Mouse (Mus musculus) limb, embryonic 14.5 days (tissue): ENCODE data around the gene Clock. TPM values are rescaled to one million over a fixed set of nuclear protein-coding genes. Genes with fewer than 3 reads are reported as not detected.

ENCODE experiments used
- ATAC-seq: fragments of 200-750 bp; cut with Nextera tagmentation; 2 replicates; pipeline ENCODE4 v1.8.0; 2017; ENCODE audit warnings: low read depth, moderate number of reproducible peaks, moderate TSS enrichment; ENCODE audit not compliant: low FRiP score
- DNase-seq: peaks from one replicate; pipeline ENCODE4 v3.0.0-alpha.2; 2015; ENCODE audit warnings: low spot score
- H3K27ac ChIP-seq: fragments of 300-500 bp; sonication (generic); replicated peaks from 2 replicates; pipeline ENCODE4 v1.5.1; 2014; ENCODE audit warnings: low read depth, mild to moderate bottlenecking, low read length, moderate library complexity, mixed read lengths
- H3K27me3 ChIP-seq: fragments of 300-500 bp; sonication (generic); 2 replicates; pipeline ENCODE4 v1.6.1; 2014; ENCODE audit warnings: low read length, mixed read lengths; ENCODE audit not compliant: control insufficient read depth, insufficient read depth
- H3K36me3 ChIP-seq: fragments of 300-500 bp; sonication (generic); 2 replicates; pipeline ENCODE4 v1.6.1; 2014; ENCODE audit warnings: mild to moderate bottlenecking, low read length, moderate library complexity, mixed read lengths; ENCODE audit not compliant: control insufficient read depth, insufficient read depth
- H3K4me1 ChIP-seq: fragments of 300-500 bp; sonication (generic); 2 replicates; pipeline ENCODE4 v1.6.1; 2014; ENCODE audit warnings: antibody characterized with exemption, low read length, mixed read lengths; ENCODE audit not compliant: control insufficient read depth, insufficient read depth
- H3K4me2 ChIP-seq: fragments of 300-500 bp; sonication (generic); replicated peaks from 2 replicates; pipeline ENCODE4 v1.6.1; 2014; ENCODE audit warnings: low read depth, mild to moderate bottlenecking, low read length, moderate library complexity; ENCODE audit not compliant: severe bottlenecking
- H3K4me3 ChIP-seq: fragments of 300-500 bp; sonication (generic); replicated peaks from 2 replicates; pipeline ENCODE4 v1.5.1; 2014; ENCODE audit warnings: low read length
- H3K9ac ChIP-seq: fragments of 300-500 bp; sonication (generic); 2 replicates; pipeline ENCODE4 v1.6.1; 2014; ENCODE audit warnings: mild to moderate bottlenecking, low read depth, low read length, moderate library complexity; ENCODE audit not compliant: severe bottlenecking
- H3K9me3 ChIP-seq: fragments of 300-500 bp; sonication (generic); 2 replicates; pipeline ENCODE4 v1.6.1; 2016; ENCODE audit warnings: low read length; ENCODE audit not compliant: control insufficient read depth
- POLR2A ChIP-seq: fragments of 200-500 bp; IDR thresholded peaks from 2 replicates; pipeline ENCODE4 v1.8.0; 2012; ENCODE audit warnings: inconsistent platforms, mild to moderate bottlenecking, moderate library complexity, borderline replicate concordance; ENCODE audit not compliant: insufficient read depth, insufficient read length; ENCODE audit errors: extremely low read depth
- WGBS: fragments of 180-500 bp; shearing (Covaris S2); extraction: QIAGEN DNeasy Blood & Tissue Kit; methylation state at CpG from one replicate; pipeline ENCODE4 v1.1.7; 2014; 5-methylcytosine and 5-hydroxymethylcytosine counted together
- polyA plus RNA-seq, 2 experiments: library from polyadenylated mRNA; depleted of rRNA in 1 of 2; stranded (reverse) in 1 of 2; unstranded in 1 of 2; fragments of >200 nt; fragmentation: Nextera tagmentation in 1 of 2; extraction: Ambion mirVana in 1 of 2; gene quantifications; 2 replicates each; pipeline versions ENCODE4 v1.2.1 to v1.2.3; 2012 to 2014

Clock gene
- polyA plus RNA-seq, 2 experiments, result 11.7 to 15.9 TPM

GRCm38 (mm10) chr5:76203171-76203570, 101.4 kb downstream of the Clock start:
- WGBS, result 88% methylated on average over 3 of the region's 3 CpGs
- DNase-seq, result no peak
- no peaks in the 10 kb centered on the region for H3K9me3 ChIP-seq
- no peak overlapping the region for H3K27ac ChIP-seq
- no peak overlapping the region for H3K4me2 ChIP-seq
- H3K27me3 ChIP-seq, result no peaks in the 10 kb centered on the region
- peaks cover 74% of the 10 kb centered on the region for H3K36me3 ChIP-seq
- TF ChIP-seq POLR2A, result no peak
- H3K4me1 ChIP-seq, result no peaks in the 10 kb centered on the region
- no peak overlapping the region for H3K9ac ChIP-seq
- ATAC-seq, result no peak
- H3K4me3 ChIP-seq, result no peak overlapping the region

GRCm38 (mm10) chr5:76199346-76199745, 105.2 kb downstream of the Clock start:
- 95% methylated on average over 13 of the region's 13 CpGs for WGBS
- no peaks in the 10 kb centered on the region for H3K27me3 ChIP-seq
- H3K36me3 ChIP-seq, result peaks cover 58% of the 10 kb centered on the region
- no peak for TF ChIP-seq POLR2A
- H3K4me2 ChIP-seq, result no peak overlapping the region
- H3K9me3 ChIP-seq, result no peaks in the 10 kb centered on the region
- DNase-seq (no peak), ATAC-seq (no peak)
- H3K27ac ChIP-seq, result no peak overlapping the region
- no peak overlapping the region for H3K9ac ChIP-seq
- H3K4me3 ChIP-seq, result no peak overlapping the region
- no peaks in the 10 kb centered on the region for H3K4me1 ChIP-seq

GRCm38 (mm10) chr5:76194377-76194945, 110.1 kb downstream of the Clock start:
- H3K9ac ChIP-seq, result no peak overlapping the region
- no peak overlapping the region for H3K4me3 ChIP-seq
- peaks cover 33% of the 10 kb centered on the region for H3K36me3 ChIP-seq
- no peak overlapping the region for H3K27ac ChIP-seq
- no peak for ATAC-seq
- no peaks in the 10 kb centered on the region for H3K27me3 ChIP-seq
- 77% methylated on average over 6 of the region's 6 CpGs for WGBS
- no peak overlapping the region for H3K4me2 ChIP-seq
- H3K9me3 ChIP-seq, result no peaks in the 10 kb centered on the region
- no peak for DNase-seq
- no peak for TF ChIP-seq POLR2A
- no peaks in the 10 kb centered on the region for H3K4me1 ChIP-seq

- ATAC-seq, result no peak
- no peak overlapping the region for H3K27ac ChIP-seq
- H3K4me1 ChIP-seq, result no peaks in the 10 kb centered on the region
- H3K9ac ChIP-seq, result no peak overlapping the region
- no peak overlapping the region for H3K4me2 ChIP-seq
- no peak for DNase-seq
- no peak for TF ChIP-seq POLR2A
- no peak overlapping the region for H3K4me3 ChIP-seq
- no peaks in the 10 kb centered on the region for H3K27me3 ChIP-seq
- H3K36me3 ChIP-seq, result peaks cover 30% of the 10 kb centered on the region
- H3K9me3 ChIP-seq, result no peaks in the 10 kb centered on the region
Observed at GRCm38 (mm10) chr5:76193075-76193474, 111.5 kb downstream of the Clock start.

- no peaks in the 10 kb centered on the region for H3K9me3 ChIP-seq
- peaks cover 8% of the 10 kb centered on the region for H3K4me1 ChIP-seq
- DNase-seq (no peak), ATAC-seq (no peak)
- no peak overlapping the region for H3K9ac ChIP-seq
- peaks cover 22% of the 10 kb centered on the region for H3K36me3 ChIP-seq
- no peak overlapping the region for H3K4me3 ChIP-seq
- no peak overlapping the region for H3K27ac ChIP-seq
- TF ChIP-seq POLR2A, result no peak
- 87% methylated on average over 4 of the region's 4 CpGs for WGBS
- H3K27me3 ChIP-seq, result no peaks in the 10 kb centered on the region
- H3K4me2 ChIP-seq, result no peak overlapping the region
Observed at GRCm38 (mm10) chr5:76190609-76191008, 114.0 kb downstream of the Clock start.

GRCm38 (mm10) chr5:76187885-76188284, 116.7 kb downstream of the Clock start:
- 83% methylated on average over 5 of the region's 5 CpGs for WGBS
- no peak overlapping the region for H3K4me2 ChIP-seq
- no peak for TF ChIP-seq POLR2A
- no peak overlapping the region for H3K27ac ChIP-seq
- ATAC-seq, result no peak
- peaks cover 16% of the 10 kb centered on the region for H3K4me1 ChIP-seq
- H3K4me3 ChIP-seq, result no peak overlapping the region
- no peaks in the 10 kb centered on the region for H3K9me3 ChIP-seq
- peaks cover 14% of the 10 kb centered on the region for H3K36me3 ChIP-seq
- H3K27me3 ChIP-seq, result no peaks in the 10 kb centered on the region
- DNase-seq, result no peak
- H3K9ac ChIP-seq, result no peak overlapping the region
